Mouse (Mus musculus): ENCODE measurements around the gene Spo11. TPM values are rescaled to one million over a fixed set of nuclear protein-coding genes. Genes with fewer than 3 reads are reported as not detected.

Spo11 gene
- polyA plus RNA-seq (2014; fragmentation: Nextera tagmentation; extraction: Ambion mirVana): 0.09 and 0.45 TPM in 2 replicates

GRCm38 (mm10) chr2:172977409-172978130 is at the start of gene Spo11:
Gene Spo11, plus strand, starts transcription at chr2:172977700.
- peak; percentile 44; the same call in 1 of the 2 replicates for ATAC-seq (ENCODE audit: low read depth)
- no peaks in the 10 kb centered on the region for H3K9me3 ChIP-seq (ENCODE audit: control insufficient read depth, low read length)
- H3K4me3 ChIP-seq (ENCODE audit: low read depth, low read length): no peak within 1 kb of the TSS
- no peak within 1 kb of the TSS for H3K27ac ChIP-seq (ENCODE audit: low read depth, low read length)
- no peaks in the 10 kb centered on the region for H3K36me3 ChIP-seq (ENCODE audit: control insufficient read depth, insufficient read depth, low read length)
- H3K4me2 ChIP-seq (ENCODE audit: low read depth, low read length): peak within 1 kb of the TSS; percentile 3; the same call in 1 of the 2 replicates
- H3K4me1 ChIP-seq (ENCODE audit: control insufficient read depth, insufficient read depth, low read length): 0 out of 2 replicates have a peak, but pooled peaks cover 3% of the 10 kb centered on the region
- H3K9ac ChIP-seq (replicated peaks; ENCODE audit: low read depth, low read length): no peak within 1 kb of the TSS
- H3K27me3 ChIP-seq (ENCODE audit: control insufficient read depth, insufficient read depth, low read length): no peaks in the 10 kb centered on the region
- WGBS: 15% methylated on average over 14 of the region's 14 CpGs

DNA sequence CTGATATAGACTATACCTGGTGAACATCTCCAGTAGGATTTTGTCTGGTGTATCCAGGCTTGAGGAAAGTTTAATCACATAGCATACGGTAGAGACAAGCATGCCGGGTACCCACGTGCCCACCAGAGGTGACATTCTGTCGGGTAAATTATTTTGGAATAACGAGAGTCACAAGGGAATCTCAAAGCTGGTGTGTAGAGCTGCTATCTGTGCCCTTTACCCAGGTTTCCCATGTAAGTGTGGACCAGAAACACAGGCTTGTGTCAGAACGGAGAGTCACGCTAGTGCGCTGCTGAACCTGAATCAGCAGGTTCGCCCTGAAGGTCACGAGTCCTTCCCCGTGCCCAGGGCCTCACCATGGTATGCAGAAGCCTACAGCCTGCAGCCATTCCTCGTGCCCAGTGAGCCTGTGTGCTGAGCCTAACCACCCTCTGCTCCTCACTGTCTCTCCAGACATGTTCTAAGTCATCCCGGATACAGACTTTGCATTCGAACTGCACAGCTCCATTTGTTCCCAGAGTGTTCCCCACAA is 47.5 kb upstream of the Spo11 start:
- Histone ChIP-seq H3K4me2 (ENCODE audit: low read depth, low read length) (no peak overlapping the region), H3K9ac (replicated peaks; ENCODE audit: low read depth, low read length) (0 out of 2 replicates have a peak overlapping the region, but pooled peaks have one; percentile 1), H3K4me3 (ENCODE audit: low read depth, low read length) (no peak overlapping the region), H3K4me1 (ENCODE audit: control insufficient read depth, insufficient read depth, low read length) (peaks cover 9% of the 10 kb centered on the region), H3K36me3 (ENCODE audit: control insufficient read depth, insufficient read depth, low read length) (no peaks in the 10 kb centered on the region), H3K27ac (ENCODE audit: low read depth, low read length) (no peak overlapping the region), H3K27me3 (ENCODE audit: control insufficient read depth, insufficient read depth, low read length) (no peaks in the 10 kb centered on the region), H3K9me3 (ENCODE audit: control insufficient read depth, low read length) (no peaks in the 10 kb centered on the region)
- ATAC-seq (ENCODE audit: low read depth): no peak
- 82% methylated on average over 14 of the region's 14 CpGs for WGBS

DNA sequence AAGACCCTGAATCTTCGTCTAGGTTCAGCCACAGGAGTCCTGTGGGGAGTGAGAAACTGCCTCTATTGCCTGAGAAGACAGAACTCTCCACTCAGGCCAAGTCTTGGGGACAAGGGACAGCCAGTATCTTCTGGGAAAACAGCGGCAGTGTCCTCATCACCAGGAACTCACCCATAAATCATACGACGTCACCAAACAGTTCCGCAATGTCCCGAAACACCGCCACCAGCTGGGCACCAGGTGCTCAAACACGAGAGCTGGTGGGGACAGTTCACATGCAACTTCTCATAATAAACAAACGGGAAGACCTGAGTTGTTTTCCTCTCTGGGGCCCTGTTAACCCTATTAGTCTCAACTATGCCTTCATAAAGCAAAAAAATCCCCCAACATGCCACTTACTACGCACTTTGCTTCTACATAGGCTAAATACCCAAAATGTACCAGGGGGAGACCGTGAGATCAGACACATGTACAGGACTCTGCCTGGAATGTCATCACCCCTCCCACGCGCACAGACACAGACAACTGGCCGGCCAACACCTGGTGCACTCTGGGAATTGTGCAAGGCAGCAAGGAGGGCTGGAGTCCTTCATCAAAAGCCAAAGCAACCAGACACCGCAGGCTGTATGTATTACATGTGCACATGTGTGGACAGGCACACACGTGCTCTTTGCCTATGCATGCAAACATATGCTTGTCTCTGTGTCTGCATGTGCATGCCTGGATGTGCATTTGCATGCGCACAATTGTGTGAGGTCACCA is 46.2 kb upstream of the Spo11 start:
- no peak overlapping the region for H3K4me3 ChIP-seq (ENCODE audit: low read depth, low read length)
- no peak overlapping the region for H3K27ac ChIP-seq (ENCODE audit: low read depth, low read length)
- H3K9ac ChIP-seq (replicated peaks; ENCODE audit: low read depth, low read length): no peak overlapping the region
- H3K4me2 ChIP-seq (ENCODE audit: low read depth, low read length): no peak overlapping the region
- H3K27me3 ChIP-seq (ENCODE audit: control insufficient read depth, insufficient read depth, low read length): peaks cover 4% of the 10 kb centered on the region; the same call in 1 of the 2 replicates
- ATAC-seq (ENCODE audit: low read depth): no peak
- 63% methylated on average over 17 of the region's 17 CpGs for WGBS
- peaks cover 18% of the 10 kb centered on the region for H3K4me1 ChIP-seq (ENCODE audit: control insufficient read depth, insufficient read depth, low read length)
- no peaks in the 10 kb centered on the region for H3K36me3 ChIP-seq (ENCODE audit: control insufficient read depth, insufficient read depth, low read length)
- H3K9me3 ChIP-seq (ENCODE audit: control insufficient read depth, low read length): no peaks in the 10 kb centered on the region

GRCm38 (mm10) chr2:172933631-172934419 is 43.7 kb upstream of the Spo11 start:
- peak; percentile 50 for ATAC-seq (ENCODE audit: low read depth)
- Histone ChIP-seq H3K4me3 (ENCODE audit: low read depth, low read length) (peak overlapping the region; percentile 6; the same call in 1 of the 2 replicates), H3K4me2 (ENCODE audit: low read depth, low read length) (peak overlapping the region; percentile 44), H3K36me3 (ENCODE audit: control insufficient read depth, insufficient read depth, low read length) (no peaks in the 10 kb centered on the region), H3K4me1 (ENCODE audit: control insufficient read depth, insufficient read depth, low read length) (peaks cover 27% of the 10 kb centered on the region), H3K9me3 (ENCODE audit: control insufficient read depth, low read length) (no peaks in the 10 kb centered on the region), H3K27me3 (ENCODE audit: control insufficient read depth, insufficient read depth, low read length) (peaks cover 15% of the 10 kb centered on the region), H3K9ac (replicated peaks; ENCODE audit: low read depth, low read length) (no peak overlapping the region), H3K27ac (ENCODE audit: low read depth, low read length) (0 out of 2 replicates have a peak overlapping the region, but pooled peaks have one; percentile 16)
- 1% methylated on average over 34 of the region's 34 CpGs for WGBS

DNA sequence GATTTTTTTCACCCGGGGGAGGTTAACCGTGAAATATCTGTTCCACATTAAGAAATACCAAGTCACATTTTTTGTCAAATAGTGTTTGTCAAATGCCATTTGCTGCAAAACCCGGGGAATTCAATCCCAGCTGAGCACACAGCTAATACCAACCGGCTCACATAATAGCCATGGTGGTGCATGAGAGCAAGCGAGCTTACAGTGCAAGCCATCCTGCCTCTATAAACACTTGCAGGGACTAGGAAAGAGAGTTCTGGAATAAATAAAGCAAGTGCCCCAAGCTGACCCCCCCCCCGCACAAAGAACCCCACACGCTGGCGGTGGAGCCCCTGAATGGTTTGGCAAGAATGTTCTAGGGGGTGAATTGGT is 43.1 kb upstream of the Spo11 start:
- Histone ChIP-seq H3K9me3 (ENCODE audit: control insufficient read depth, low read length) (no peaks in the 10 kb centered on the region), H3K4me1 (ENCODE audit: control insufficient read depth, insufficient read depth, low read length) (peaks cover 32% of the 10 kb centered on the region), H3K27ac (ENCODE audit: low read depth, low read length) (0 out of 2 replicates have a peak overlapping the region, but pooled peaks have one; percentile 16), H3K36me3 (ENCODE audit: control insufficient read depth, insufficient read depth, low read length) (no peaks in the 10 kb centered on the region), H3K9ac (replicated peaks; ENCODE audit: low read depth, low read length) (no peak overlapping the region; the same call in 1 of the 2 replicates), H3K4me2 (ENCODE audit: low read depth, low read length) (peak overlapping the region; percentile 44), H3K4me3 (ENCODE audit: low read depth, low read length) (peak overlapping the region; percentile 6; the same call in 1 of the 2 replicates), H3K27me3 (ENCODE audit: control insufficient read depth, insufficient read depth, low read length) (peaks cover 17% of the 10 kb centered on the region)
- ATAC-seq (ENCODE audit: low read depth): no peak
- 3% methylated on average over 8 of the region's 8 CpGs for WGBS

- H3K4me3 ChIP-seq (ENCODE audit: low read depth, low read length): no peak overlapping the region
- 5% methylated on average over 30 of the region's 30 CpGs for WGBS
- H3K4me1 ChIP-seq (ENCODE audit: control insufficient read depth, insufficient read depth, low read length): peaks cover 40% of the 10 kb centered on the region
- peaks cover 19% of the 10 kb centered on the region for H3K27me3 ChIP-seq (ENCODE audit: control insufficient read depth, insufficient read depth, low read length)
- H3K36me3 ChIP-seq (ENCODE audit: control insufficient read depth, insufficient read depth, low read length): no peaks in the 10 kb centered on the region
- peak; percentile 23 for ATAC-seq (ENCODE audit: low read depth)
- H3K9ac ChIP-seq (replicated peaks; ENCODE audit: low read depth, low read length): no peak overlapping the region
- peak overlapping the region; percentile 20; the same call in 1 of the 2 replicates for H3K4me2 ChIP-seq (ENCODE audit: low read depth, low read length)
- H3K9me3 ChIP-seq (ENCODE audit: control insufficient read depth, low read length): no peaks in the 10 kb centered on the region
- H3K27ac ChIP-seq (ENCODE audit: low read depth, low read length): peak overlapping the region; percentile 22; the same call in 1 of the 2 replicates
These were observed 42.4 kb upstream of the Spo11 start for GRCm38 (mm10) chr2:172934891-172935740.

- Histone ChIP-seq H3K4me1 (ENCODE audit: control insufficient read depth, insufficient read depth, low read length) (peaks cover 44% of the 10 kb centered on the region), H3K4me2 (ENCODE audit: low read depth, low read length) (no peak overlapping the region), H3K4me3 (ENCODE audit: low read depth, low read length) (no peak overlapping the region), H3K27me3 (ENCODE audit: control insufficient read depth, insufficient read depth, low read length) (peaks cover 23% of the 10 kb centered on the region), H3K36me3 (ENCODE audit: control insufficient read depth, insufficient read depth, low read length) (no peaks in the 10 kb centered on the region), H3K9me3 (ENCODE audit: control insufficient read depth, low read length) (no peaks in the 10 kb centered on the region), H3K27ac (ENCODE audit: low read depth, low read length) (peak overlapping the region; percentile 22; the same call in 1 of the 2 replicates), H3K9ac (replicated peaks; ENCODE audit: low read depth, low read length) (no peak overlapping the region)
- no peak for ATAC-seq (ENCODE audit: low read depth)
- whole genome bisulfite sequencing: 21% methylated on average over 12 of the region's 12 CpGs
These were observed 41.5 kb upstream of the Spo11 start for GRCm38 (mm10) chr2:172935776-172936562.
